ENCODE assay signal across 10 mouse cellular contexts in genomic region chr12:5157021-5157681, GRCm38 (mm10).
DNase-seq lines count a peak whose midpoint lies in the region.
"Had no signal": no experiment of that assay in that cellular context is flagged by ENCODE, and none has a peak within 500 bp of the region (broad histone marks: within the 10 kb centered on the region; RNA-seq: fewer than 3 reads in every experiment).

No protein-coding gene starts in this region.

- DNase-seq in gastrocnemius, adult 18-20 months (ENCODE audit: low spot score), result peak; percentile 39
- no peak for DNase-seq in gastrocnemius, postnatal 10 days
- DNase-seq in right cerebral cortex, adult 18-20 months, result peak; percentile 85
- DNase-seq in right cerebral cortex, postnatal 4 days, result no peak
- DNase-seq in left cerebral cortex, adult 11 months (ENCODE audit: low spot score), result peak; percentile 56
- no peak for DNase-seq in ovary, postnatal 10 days (ENCODE audit: low spot score)
- DNase-seq in Muller cell, postnatal 12 days (ENCODE audit: inconsistent ontology term), result no peak
- no peak for DNase-seq in urinary bladder, adult 18-20 months (ENCODE audit: low spot score in 2 of 2)
- DNase-seq: liver, embryonic 13.5 days; thymus, adult 18-20 months had no signal

Comparison
In these comparisons a context has a peak if more than half of its experiments do, and no peak if none do; other contexts are left out.
1. DNase-seq: peak in gastrocnemius, adult 18-20 months (single experiment), right cerebral cortex, adult 18-20 months (single experiment) and left cerebral cortex, adult 11 months (single experiment); none in gastrocnemius, postnatal 10 days (single experiment), right cerebral cortex, postnatal 4 days (single experiment), ovary, postnatal 10 days (single experiment), Muller cell, postnatal 12 days (single experiment) and urinary bladder, adult 18-20 months (0 of 2).